Mouse (Mus musculus) gastrocnemius, adult 18-20 months (tissue): ENCODE measurements around the gene Pkib. TPM values are rescaled to one million over a fixed set of nuclear protein-coding genes. Genes with fewer than 3 reads are reported as not detected.

Source experiments
- DNase-seq: peaks from one replicate; pipeline ENCODE4 v3.0.0; 2021; ENCODE audit warnings: low spot score
- long read RNA-seq, 2 experiments: library from polyadenylated mRNA; stranded (forward); transcript quantifications; one replicate each; pipeline ENCODE4 v2.0.0; 2021
- total RNA-seq, 2 experiments: library from RNA; stranded (reverse); gene quantifications; 2 replicates each; pipeline ENCODE4 v1.2.3; 2021

Gene Pkib
- not detected for total RNA-seq
- long read RNA-seq, experiment 1 = 0 reads
- long read RNA-seq, experiment 2 = 0 reads

DNA sequence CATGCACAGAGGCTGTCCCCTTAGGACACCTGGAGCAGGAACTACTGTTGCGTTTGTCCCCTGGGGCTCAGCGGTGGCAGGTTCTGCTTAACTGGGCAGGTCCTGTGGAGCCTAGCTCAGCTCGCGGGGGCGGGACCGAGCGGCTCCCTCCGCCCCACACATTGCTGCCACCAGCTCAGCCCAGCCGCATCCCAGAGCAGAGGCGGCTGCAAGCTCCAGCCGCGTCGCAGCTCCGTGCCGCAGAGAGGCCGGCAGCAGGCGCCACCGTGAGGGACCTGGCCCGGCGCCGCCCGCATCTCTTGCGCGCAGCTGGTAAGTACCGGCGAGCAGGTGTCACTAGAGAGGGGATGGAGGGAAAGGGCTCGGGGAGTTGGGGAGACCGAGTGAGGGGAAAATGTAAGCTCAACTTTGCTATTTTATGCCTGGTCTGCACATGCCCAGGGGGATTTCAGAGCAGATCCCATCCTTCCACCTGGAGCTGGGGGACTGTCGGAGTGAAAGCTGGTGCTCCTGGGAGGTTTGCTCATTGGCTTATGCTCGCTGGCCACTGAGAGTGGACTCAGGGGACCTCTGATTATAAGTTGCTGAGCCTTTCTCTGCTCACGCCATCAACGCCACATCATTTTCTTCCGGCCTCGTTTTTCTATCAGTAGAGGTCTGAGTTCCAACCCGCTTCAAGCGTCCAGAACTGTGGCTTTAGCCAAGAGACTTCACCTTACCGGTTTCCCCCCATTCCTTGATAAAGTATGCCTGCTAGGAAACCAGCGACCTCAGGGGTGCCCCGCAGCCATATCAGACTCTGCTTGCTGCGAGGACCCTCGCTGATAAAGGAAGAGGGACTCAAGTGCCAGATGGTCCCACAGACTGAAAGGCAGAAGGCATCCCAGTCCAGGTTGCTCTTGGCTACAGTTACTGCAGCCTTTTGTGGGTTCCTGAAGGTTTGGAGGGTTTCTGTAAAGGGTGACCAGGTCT, at the start of gene Pkib:
Gene Pkib, plus strand, starts transcription at position 86 of the 972 bp plus-strand sequence.
- no peak for DNase-seq

- DNase-seq = no peak
Measured at GRCm38 (mm10) chr10:57583927-57584326, 47.9 kb upstream of the Pkib start.

DNA sequence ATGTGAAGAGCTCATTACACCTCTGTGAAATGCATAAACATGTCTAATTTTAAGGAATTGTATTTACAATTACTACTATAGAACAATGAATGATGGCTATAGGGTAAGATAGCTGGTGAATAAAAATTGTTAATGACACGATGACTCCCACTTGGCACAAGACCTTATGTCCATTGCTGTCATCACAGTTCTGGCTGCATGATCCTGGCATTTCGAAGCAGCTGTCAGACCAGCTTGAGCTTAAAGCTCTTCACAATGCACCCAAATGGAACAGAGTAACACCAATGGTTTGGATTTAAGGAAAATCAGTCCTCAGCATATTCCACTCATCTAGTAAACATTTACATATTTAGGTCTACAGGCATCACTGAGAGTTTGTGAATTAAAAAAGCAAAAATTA, 37.5 kb upstream of the Pkib start:
- no peak for DNase-seq

DNA sequence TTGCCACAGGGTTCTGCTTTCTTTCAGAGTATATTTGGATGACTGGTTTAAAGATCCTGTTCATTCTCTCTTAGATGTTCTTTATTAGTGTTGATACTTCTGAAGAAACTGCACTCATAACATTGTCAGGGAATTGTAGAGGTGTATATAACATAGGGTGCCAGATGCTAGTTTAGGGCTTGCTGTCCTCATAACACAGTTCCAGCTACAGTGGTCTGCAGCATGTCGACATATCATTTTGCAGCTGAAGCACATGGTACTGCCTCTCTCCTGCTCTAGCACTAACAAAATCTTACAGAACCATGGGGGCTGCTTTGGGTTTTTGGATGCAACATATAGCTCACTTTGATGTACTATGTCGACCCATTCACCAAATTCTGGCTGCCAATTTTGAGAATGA, 34.6 kb upstream of the Pkib start:
- no peak for DNase-seq

DNA sequence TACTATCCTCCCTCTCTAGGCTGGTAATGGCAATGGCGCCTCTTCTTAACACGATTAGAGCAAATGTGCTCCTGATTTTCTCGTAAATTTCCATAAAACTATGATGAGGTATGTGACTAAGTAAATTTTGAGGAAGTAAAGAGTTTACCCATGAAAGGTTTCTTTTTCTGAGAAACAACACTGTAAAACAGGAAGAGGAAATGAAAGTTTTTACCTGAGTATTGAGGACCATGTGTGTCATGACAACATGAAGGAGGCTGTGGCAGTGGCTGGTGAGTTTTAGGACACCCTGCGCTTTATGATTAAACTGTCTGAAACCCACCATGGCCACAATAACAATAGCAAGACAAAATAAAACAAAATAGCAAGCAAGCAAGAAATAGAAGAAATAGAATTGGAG, 28.8 kb upstream of the Pkib start:
- DNase-seq = no peak

- no peak for DNase-seq
Measured at GRCm38 (mm10) chr10:57623311-57623710, 8.5 kb upstream of the Pkib start.

DNA sequence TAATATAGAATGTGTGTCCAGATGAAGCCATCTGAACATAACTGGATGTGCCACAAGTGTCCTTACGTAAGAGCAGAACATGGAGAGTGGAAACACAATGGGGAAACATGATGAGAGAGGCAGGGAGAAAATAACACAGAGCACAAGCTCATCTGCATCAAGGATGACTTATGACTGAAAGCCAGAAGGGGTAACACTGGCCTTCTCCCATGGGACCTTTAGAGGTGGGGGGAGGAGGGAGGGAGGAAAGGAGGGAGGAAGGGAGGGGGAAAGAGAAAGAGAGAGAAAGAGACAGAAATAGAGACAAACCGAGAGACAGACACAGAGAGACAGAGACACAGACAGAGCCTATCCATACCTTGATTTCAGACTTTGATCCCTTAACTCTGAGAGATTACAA, 4.0 kb upstream of the Pkib start:
- DNase-seq = no peak

DNA sequence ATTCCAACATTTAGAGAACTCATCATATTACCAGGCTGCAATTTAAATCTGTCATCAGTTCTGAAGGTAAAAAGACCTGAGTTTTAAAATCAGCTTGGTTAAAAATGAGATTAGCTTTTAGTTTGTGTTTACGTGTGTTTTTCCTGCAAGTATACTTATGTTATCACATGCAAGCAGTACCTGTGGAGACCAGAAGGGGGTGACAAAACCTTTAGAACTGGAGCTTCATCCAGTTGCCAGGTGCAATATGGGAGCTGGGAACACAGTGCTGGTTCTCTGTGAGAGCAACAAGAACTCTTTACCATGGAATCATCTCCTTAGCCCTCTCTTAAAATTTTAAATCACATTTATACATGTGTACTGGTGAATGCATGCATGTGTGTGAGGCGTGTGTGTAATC, 1.2 kb upstream of the Pkib start:
- DNase-seq = no peak

- no peak for DNase-seq
Measured at GRCm38 (mm10) chr10:57632868-57633240, 1.1 kb downstream of the Pkib start.

GRCm38 (mm10) chr10:57636970-57637369, 5.2 kb downstream of the Pkib start:
- DNase-seq = no peak

DNA sequence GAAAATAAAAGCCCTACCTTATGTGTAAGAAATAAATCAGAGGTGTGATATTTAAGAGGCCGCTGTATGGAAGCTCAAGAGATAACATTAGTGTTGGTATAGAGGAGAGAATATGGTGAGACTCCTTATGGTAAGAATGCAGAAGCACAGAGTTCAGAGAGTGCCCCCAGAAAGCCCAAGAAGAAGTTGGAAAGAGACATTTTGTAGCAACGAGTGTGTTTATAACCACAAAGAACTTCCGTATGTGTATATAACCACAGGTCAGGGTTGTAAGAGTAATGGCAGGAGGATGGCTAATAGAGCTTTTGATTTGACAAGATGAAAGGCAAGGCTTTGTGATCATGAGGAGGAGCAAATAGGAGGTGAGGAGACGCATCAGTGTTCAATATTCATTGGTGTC, 6.5 kb downstream of the Pkib start:
- DNase-seq = no peak

- no peak for DNase-seq
Measured at GRCm38 (mm10) chr10:57639540-57639939, 7.8 kb downstream of the Pkib start.

DNA sequence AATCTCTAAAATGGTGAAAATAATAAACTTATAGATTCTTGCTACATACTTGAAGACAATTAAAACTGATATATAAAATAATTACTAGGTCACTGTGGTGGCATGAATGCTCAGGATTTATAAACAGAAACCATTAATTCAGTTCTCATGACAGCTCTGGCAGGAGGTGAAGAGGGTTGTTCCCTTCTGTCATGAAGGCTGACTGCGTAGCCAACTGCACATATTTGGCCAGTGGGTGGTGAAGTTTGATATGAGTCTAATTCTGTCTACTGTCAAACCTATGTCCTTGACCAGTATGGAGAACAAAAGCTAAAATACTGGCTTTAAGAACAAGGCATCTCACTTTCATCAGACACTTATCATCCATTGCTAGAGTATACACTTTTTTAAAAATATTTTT, 21.5 kb downstream of the Pkib start:
- DNase-seq = no peak

- no peak for DNase-seq
Measured at GRCm38 (mm10) chr10:57660505-57660904, 28.7 kb downstream of the Pkib start.

DNA sequence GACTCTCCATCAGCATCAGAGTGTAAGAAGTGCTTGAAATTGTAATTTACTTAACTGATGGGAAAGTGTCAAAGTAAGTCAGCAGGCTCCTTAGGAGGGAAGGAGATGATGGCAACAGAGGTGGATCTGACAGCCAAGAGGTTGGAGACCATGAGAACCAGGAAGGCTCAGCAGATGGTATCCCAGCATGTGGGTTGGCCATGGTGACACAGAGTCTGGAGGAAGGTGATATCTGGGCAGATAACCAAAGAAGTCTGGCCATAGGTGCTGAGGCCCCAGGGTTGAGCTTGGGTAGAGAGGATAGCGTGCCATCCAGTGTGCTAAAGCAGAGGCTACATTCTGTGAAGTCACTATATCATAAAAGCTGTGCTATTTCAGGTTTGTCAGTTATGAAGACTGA, 32.0 kb downstream of the Pkib start:
- no peak for DNase-seq

- no peak for DNase-seq
Measured at GRCm38 (mm10) chr10:57664253-57664652, 32.5 kb downstream of the Pkib start.

DNA sequence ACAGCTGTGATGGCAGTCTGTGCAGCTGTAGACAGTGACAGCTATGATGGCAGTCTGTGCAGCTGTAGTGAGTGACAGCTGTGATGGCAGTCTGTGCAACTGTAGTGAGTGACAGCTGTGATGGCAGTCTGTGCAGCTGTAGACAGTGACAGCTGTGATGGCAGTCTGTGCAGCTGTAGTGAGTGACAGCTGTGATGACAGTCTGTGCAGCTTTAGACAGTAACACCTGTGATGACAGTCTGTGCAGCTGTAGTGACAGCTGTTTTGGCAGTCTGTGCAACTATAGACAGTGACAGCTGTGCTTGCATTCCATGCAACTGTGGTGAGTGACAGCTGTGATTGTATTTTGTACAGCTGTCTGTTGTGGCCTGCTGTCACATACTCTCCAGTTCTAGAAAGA, 44.0 kb downstream of the Pkib start:
- no peak for DNase-seq

DNA sequence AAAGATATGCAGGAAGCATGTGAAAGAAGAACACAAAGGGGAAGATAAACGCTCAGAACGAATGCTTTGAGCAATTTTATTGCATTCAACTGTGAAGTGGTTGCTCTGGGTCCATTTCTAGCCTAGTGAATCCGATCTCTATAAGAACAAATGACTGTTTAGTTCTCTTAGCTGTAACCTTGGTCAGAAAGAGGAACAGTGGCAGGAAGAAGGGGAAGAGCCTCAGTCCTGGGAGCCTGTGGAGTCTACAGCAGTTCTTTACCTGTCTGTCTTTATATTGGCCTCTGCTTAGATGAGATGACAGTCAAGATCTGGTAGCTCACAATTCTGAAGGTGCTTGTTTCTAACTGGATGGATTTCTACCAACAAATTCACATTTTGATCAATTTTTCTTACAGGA, 56.2 kb downstream of the Pkib start:
- no peak for DNase-seq

DNA sequence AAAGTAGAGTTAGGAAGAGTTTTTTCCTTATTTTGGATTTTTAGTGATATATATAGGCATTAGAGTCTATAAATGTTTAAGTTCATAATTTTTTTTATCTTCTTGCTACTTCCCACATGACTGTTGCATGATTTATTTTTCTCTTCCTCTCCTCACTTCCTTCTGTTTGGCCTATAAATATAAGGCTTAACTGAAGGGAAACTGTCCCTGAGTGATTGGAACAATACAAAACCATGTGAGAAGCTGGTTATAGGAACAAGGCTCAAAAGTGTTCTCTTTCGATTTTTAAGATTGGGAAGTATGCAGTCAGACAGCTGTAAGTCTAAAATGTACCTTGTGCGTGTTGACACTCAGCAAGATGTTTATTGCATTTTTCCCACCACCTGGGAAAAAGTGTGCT, 58.4 kb downstream of the Pkib start:
- no peak for DNase-seq

- DNase-seq = no peak
Measured at GRCm38 (mm10) chr10:57702246-57702645, 70.5 kb downstream of the Pkib start.

DNA sequence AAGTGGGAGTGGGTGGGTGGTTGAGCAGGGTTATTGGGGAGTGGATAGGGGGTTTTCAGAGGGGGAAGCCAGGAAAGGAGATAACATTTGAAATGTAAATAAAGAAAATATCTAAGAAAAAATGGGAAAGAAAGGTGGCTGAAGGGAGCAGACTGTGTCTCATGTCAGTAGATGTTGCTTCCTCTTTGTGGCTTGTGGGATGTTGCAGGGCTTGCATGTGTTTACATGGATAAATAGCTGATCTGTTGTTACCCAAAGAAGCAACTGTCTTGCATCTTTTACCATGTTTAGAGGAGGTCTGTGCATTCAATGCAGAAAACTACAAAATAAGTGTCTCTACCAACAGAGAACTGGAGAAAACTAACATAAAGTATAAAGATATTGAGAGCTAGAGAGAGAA, 89.3 kb downstream of the Pkib start:
- DNase-seq = no peak

GRCm38 (mm10) chr10:57722363-57722762, 90.6 kb downstream of the Pkib start:
- no peak for DNase-seq

DNA sequence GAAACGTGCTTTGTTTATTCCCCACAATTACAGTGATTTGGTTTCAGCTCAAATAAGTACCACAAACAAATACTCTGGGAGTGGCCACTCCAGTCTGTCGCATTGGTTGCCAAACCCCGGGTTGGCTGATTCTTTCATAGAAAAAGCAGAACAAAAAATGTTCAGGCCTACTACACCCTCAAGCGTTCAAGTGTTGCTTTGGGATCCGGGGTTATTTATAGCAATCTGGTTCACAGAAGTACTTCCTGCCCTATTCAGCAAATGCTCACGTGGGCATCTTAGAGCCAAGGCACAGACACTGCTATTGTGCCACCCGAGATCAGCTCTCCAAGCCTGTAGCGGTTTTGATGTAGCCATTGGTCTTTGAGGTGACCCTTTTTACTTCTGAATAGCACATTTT, 95.9 kb downstream of the Pkib start:
- peak; percentile 2 for DNase-seq
